Mouse (Mus musculus) macrophage (primary cell): ENCODE data around the gene Unc13a. TPM values are rescaled to one million over a fixed set of nuclear protein-coding genes. Genes with fewer than 3 reads are reported as not detected.
"Not testable (repeated sequence)": the region's sequence is repeated elsewhere in the genome, so short reads cannot be mapped to it uniquely, and the experiment has no call there.

Experiments
- H3K27ac ChIP-seq: fragments of 350-480 bp; formaldehyde crosslinking; 2 replicates; pipeline ENCODE4 v1.9.0; 2021
- H3K36me3 ChIP-seq: fragments of 350-480 bp; formaldehyde crosslinking; 2 replicates; pipeline ENCODE4 v1.9.0; 2021; ENCODE audit errors: inconsistent target
- H3K4me3 ChIP-seq: fragments of 350-480 bp; formaldehyde crosslinking; 2 replicates; pipeline ENCODE4 v1.9.0; 2021; ENCODE audit errors: inconsistent target
- H3K79me2 ChIP-seq: fragments of 350-480 bp; formaldehyde crosslinking; 2 replicates; pipeline ENCODE4 v1.9.0; 2021; ENCODE audit errors: inconsistent target
- WGBS: methylation state at CpG from one replicate; pipeline ENCODE4 v1.1.7; 2026; ENCODE audit warnings: inconsistent platforms; ENCODE audit not compliant: missing documents; 5-methylcytosine and 5-hydroxymethylcytosine counted together
- polyA plus RNA-seq: library from polyadenylated mRNA; stranded (reverse); fragments of 250-400 nt; gene quantifications from 3 replicates; pipeline ENCODE4 v1.2.4, GENCODE M21; 2018; ENCODE audit warnings: inconsistent platforms
- total RNA-seq, 78 experiments: library from RNA; depleted of rRNA; stranded (reverse); fragments of 250-400 nt; gene quantifications; 1 replicate in 9 of 78; 2 replicates in 24 of 78; 3 replicates in 43 of 78; 4 replicates in 2 of 78; pipeline ENCODE4 v1.2.4; 2018; ENCODE audit warnings: inconsistent platforms in 56 of 78

The Unc13a gene
- total RNA-seq (2018; cell fraction: chromatin; rRNA removed): 10 to 100 TPM in 9 of 26 experiments, 1 to 10 TPM in 17; 4.0 to 18.7 (median 8.1) TPM
- 1 to 10 TPM in 12 of 26 experiments, under 1 TPM in 14; 0.41 to 1.9 (median 0.99) TPM for total RNA-seq (2018; cell fraction: cytosol; rRNA removed)
- total RNA-seq (2018; cell fraction: nucleus; rRNA removed): 1 to 10 TPM; 1.2 to 9.0 (median 3.7) TPM
- 0.98 to 1.4 TPM (median 1.4 TPM) in 3 replicates for polyA plus RNA-seq

DNA sequence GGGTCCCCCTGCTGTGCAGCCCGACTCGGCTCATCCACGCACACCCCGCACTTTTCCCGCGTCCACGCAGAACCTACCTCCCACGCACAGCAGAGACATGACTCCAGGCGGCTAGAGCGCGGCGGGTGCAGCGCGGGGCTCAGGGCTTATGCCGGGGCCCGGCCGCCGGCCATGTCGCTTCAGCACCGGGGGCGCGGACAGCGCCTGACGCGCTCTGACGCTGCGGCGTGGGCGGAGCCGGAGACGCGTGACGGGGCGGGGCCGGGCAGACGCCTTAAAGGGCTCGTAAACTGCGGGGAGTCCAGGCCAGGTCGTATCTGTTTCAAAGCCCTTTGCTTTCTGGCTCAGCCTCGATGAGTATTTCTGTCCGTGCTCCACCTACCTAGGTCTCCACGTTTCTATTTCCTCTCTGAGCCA lies at the start of gene Unc13a:
TSS of gene Unc13a (minus strand) at position 209 of the 417 bp plus-strand sequence.
- peak within 1 kb of the TSS; percentile 67 for H3K4me3 ChIP-seq
- under 1% methylated on average over 41 of the region's 42 CpGs for WGBS
- no peaks in the 10 kb centered on the region for H3K36me3 ChIP-seq
- H3K79me2 ChIP-seq: no peaks in the 10 kb centered on the region
- H3K27ac ChIP-seq: peak within 1 kb of the TSS; percentile 49

DNA sequence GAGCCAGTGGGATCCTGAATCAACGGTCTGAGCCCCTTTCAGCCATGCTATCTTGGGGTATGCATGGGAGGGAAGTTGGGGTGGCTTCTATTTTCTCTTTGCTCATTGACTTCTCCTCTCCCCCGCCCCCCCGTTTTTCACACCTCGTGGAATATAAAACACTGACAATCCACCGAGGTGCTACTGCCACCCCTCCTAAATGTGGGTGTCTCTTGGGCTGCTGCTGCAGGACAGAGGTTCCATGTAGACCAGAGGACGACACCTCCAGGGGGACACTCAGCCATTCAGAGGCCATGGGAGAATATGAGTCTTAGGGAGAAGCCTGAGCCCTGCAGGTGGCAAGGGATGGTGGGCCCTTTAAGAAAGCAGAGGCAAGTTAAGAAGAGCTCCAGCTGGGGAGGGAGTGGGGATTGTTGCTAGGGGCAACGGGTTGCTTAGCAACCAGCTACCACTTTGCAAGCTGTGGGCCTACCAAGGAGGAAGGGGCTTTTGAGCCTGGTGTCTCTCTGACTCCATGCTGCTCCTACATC lies 48.4 kb upstream of the Unc13a start:
- Histone ChIP-seq H3K4me3 (no peak overlapping the region), H3K27ac (no peak overlapping the region), H3K36me3 (no peaks in the 10 kb centered on the region), H3K79me2 (no peaks in the 10 kb centered on the region)
- WGBS: 89% methylated on average over 7 of the region's 7 CpGs

DNA sequence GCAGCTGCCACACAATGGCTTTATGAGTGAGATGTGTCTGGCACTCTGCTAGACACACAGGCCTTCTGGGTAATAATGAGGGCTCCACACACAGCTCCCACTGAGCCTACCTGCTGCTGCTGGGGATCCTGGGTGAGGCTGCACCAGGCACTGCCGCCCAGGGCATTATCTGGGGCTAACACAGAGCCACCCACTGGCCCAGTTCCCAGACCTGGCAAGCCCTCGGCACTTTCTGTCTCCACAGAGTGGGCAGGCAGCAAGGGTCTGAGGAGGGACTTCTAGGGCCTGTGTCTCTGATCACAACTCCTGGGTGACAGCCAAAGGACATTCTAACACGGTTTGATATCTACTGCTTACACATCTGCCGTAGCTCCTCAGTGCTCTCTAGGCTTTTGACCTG lies 47.7 kb upstream of the Unc13a start:
- Histone ChIP-seq H3K79me2 (no peaks in the 10 kb centered on the region), H3K36me3 (no peaks in the 10 kb centered on the region), H3K4me3 (no peak overlapping the region), H3K27ac (no peak overlapping the region)
- WGBS: 94% methylated on average over 4 of the region's 4 CpGs

DNA sequence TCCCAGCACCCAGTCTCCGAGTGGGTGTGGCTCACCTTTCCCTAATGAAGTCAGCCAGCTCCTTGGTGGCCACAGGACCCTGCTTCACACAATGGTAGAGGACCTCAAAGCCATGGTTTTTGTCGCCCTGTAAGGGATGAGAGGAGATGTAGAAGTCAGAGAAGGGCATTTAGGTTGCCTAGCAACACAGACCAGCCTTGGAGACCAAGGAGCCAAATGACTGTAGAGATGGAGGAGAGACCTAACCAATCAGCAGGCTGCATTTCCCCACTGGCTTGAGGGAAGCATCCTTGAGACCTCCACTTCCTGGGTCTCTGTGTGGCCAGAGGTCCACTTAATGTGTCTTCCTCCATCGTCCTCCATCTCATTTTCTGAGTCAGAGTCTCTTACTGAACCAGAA lies 46.7 kb upstream of the Unc13a start:
- no peak overlapping the region for H3K27ac ChIP-seq
- no peak overlapping the region for H3K4me3 ChIP-seq
- H3K36me3 ChIP-seq: no peaks in the 10 kb centered on the region
- WGBS: 85% methylated on average over 3 of the region's 3 CpGs
- no peaks in the 10 kb centered on the region for H3K79me2 ChIP-seq

DNA sequence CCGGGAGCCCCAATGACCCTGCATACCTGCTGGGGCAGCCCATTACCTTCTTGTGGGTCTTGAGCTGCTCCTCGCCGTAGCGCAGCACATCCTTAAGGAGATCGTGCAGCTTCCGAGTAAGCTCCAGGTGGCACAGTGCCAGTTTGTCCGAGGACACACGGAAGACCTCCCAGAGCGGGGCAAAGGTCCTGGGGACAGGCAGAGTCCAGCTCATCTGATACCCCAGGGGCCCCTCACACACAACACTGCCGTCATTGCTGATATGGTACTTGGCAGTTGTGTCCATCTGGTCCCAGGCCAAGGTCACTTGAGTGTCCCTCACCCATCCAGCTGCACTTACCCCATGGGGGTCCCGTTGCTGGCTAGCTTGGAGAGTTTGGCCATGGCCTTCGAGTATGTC lies 45.5 kb upstream of the Unc13a start:
- Histone ChIP-seq H3K36me3 (no peaks in the 10 kb centered on the region), H3K79me2 (no peaks in the 10 kb centered on the region), H3K4me3 (no peak overlapping the region), H3K27ac (no peak overlapping the region)
- 92% methylated on average over 12 of the region's 12 CpGs for WGBS

DNA sequence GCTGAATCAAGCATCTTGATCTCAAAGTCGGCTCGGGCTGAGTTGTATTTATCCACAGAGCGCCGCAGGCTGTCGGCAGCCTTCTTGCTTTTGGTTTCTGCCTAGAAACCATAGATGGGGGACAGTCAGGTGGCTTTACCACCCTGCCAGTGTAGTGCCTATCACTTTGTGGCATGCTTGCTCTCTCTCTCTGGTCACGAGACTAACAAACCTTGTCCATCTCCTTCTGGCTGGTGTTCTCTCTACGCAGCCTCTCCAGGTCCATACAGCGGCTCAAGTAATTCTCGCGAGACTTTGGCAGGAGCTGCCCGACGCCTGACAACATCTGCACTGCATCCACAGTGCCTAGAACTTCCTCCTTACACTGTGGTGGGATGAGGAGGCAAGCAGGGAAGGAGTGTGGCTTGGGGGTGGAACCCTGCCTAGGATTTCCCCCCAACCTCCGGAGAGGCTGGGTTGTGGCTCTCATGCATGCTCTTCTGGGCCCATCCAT lies 45.0 kb upstream of the Unc13a start:
- no peak overlapping the region for H3K4me3 ChIP-seq
- H3K79me2 ChIP-seq: no peaks in the 10 kb centered on the region
- 94% methylated on average over 13 of the region's 13 CpGs for WGBS
- H3K36me3 ChIP-seq: no peaks in the 10 kb centered on the region
- no peak overlapping the region for H3K27ac ChIP-seq

DNA sequence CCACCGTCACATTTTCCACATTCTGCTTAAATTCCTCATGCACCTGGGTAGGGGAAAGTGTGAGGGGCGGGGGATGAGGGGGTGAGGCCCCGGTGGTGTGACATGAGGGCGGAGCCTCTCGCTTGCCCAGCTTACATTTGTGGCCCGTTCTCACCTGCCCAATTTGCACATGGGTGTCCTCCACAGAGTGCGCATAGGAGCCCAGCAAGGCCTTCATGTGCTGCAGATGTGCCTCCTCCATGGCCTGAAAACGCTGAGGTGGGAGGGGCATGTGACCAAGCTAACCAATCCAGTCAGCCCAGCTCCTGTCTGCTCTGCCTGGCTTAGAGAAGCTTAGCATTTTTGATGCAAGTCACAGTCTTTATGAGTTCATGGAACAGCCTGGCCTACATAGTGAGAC lies 44.0 kb upstream of the Unc13a start:
- Histone ChIP-seq H3K4me3 (no peak overlapping the region), H3K79me2 (no peaks in the 10 kb centered on the region), H3K36me3 (no peaks in the 10 kb centered on the region), H3K27ac (no peak overlapping the region)
- WGBS: 81% methylated on average over 8 of the region's 8 CpGs

DNA sequence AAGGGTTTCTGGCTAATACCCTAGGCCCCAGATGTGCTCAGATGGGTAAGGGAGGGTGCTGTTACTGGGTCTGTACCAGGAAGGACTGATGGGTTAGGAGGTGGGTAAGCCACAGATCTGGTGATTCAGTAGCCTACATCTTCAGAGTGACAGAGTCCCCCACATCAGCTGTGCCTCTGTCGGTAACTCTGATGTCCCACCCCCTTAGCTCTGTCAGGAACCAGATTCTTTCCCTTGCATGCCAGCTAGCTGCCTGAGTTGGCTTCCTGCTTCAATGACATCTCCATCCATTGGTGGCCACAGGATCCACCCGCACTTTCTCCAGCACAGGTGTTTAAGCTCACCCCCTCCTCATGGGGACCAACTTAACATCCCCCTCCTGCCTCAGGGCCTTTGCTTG lies 40.0 kb upstream of the Unc13a start:
- H3K4me3 ChIP-seq: no peak overlapping the region
- no peak overlapping the region for H3K27ac ChIP-seq
- H3K79me2 ChIP-seq: no peaks in the 10 kb centered on the region
- WGBS: 83% methylated on average over 2 of the region's 2 CpGs
- no peaks in the 10 kb centered on the region for H3K36me3 ChIP-seq

DNA sequence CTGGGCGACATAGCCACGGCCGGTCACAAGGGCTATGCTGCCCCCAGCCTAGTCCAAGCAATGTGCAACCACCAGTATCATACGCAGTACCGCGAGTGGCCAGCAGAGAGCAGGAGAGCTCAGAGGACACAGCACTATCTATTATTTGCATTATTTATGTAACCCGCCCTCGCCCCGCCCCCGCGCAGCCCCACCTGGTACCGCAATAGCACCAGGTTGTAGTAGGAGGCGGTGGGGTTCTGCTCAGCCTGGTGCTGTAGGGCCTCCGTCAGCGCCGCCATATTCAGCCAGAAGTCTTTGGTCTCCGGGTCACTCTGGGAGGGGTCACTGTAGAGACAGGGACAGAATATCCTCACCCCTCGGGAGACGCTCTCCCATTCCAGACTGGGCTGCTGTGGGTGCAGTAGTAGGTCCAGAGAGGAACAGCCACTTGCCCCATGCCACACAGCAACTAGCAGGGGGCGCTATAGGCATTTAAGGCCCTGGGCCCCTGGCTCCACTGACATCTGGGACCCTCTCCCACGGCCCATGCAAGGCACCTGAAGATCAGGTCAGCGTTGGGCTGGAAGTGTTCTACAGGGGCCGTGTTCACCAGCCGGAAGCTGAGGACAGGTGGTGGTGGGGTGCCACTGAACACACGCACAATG lies 38.4 kb upstream of the Unc13a start:
- WGBS: 65% methylated on average over 25 of the region's 25 CpGs
- no peak overlapping the region for H3K27ac ChIP-seq
- H3K36me3 ChIP-seq: no peaks in the 10 kb centered on the region
- no peak overlapping the region for H3K4me3 ChIP-seq
- no peaks in the 10 kb centered on the region for H3K79me2 ChIP-seq

DNA sequence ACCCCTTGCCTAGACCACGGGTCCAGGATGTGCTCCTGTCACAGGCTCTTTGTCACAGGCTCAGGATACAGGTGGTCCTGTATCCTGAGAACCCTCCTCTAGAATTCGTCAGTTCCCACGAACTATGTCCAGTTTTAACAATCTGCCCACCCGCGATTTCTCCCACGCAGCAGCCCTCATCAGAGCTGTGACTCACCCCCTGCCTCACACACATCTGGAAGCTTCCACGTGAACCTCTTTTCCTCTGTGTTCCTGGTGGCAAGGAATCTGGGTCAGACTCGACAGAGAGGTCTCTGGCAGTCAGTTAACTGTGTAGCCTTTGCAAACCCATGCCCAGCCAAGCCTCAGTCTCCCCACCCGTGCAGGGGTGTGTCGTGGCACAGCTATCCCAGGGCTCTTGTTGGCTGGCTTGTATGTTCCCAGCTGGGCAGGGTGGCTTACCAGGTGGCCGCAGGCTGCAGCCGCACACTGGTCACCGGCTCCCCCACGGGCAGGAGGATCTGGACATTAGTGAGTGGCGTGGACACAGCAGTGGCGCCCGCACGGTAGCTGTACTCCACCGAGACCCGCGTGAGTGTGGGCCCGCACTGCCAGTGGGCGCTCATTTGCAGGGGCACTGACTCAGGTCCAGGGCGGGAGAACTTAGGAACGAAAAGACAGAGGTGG lies 37.7 kb upstream of the Unc13a start:
- no peaks in the 10 kb centered on the region for H3K36me3 ChIP-seq
- H3K4me3 ChIP-seq: no peak overlapping the region

DNA sequence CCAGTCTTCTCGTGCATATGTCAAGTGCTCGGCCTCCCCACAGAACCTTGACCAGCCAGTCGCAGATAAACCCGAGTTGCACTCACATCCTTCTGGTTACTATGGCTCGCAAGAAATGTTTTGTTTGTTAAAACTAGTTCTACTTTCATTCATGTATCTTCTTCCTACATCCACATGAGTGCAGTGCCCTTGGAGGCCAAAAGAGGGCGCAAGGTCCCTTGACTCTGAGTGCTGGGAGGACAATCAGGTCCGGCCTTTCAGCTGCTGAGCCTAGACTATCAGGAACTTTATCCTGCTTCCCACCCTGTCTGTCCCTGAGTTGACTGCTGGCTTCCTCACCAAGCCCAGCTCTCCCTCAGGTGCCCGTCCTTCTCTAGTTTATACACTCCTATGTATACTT lies 36.3 kb upstream of the Unc13a start:
- Histone ChIP-seq H3K4me3 (no peak overlapping the region), H3K36me3 (no peaks in the 10 kb centered on the region), H3K27ac (no peak overlapping the region), H3K79me2 (no peaks in the 10 kb centered on the region)
- WGBS: 55% methylated on average over 8 of the region's 8 CpGs

More for the DNA sequence above, 37.7 kb upstream of the Unc13a start:
- Histone ChIP-seq H3K79me2 (no peaks in the 10 kb centered on the region), H3K27ac (no peak overlapping the region)
- 87% methylated on average over 25 of the region's 25 CpGs for WGBS

DNA sequence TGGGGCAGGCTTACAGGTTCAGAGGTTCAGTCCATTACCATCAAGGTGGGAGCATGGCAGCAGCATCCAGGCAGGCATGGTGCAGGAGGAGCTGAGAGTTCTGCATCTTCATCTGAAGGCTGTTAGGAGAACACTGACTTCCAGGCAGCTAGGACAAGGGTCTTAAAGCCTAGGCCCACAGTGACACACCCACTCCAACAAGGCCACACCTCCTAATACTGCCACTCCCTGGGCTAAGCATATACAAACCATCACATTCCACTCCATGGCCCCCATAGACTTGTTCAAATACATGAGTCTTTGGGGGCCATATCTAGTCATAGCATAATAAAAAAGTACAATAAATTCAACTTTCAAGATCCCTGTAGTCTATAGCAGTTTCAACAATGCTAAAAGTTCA lies 31.8 kb upstream of the Unc13a start:
- not testable (repeated sequence) for H3K4me3 ChIP-seq, H3K36me3 ChIP-seq, H3K79me2 ChIP-seq, H3K27ac ChIP-seq

DNA sequence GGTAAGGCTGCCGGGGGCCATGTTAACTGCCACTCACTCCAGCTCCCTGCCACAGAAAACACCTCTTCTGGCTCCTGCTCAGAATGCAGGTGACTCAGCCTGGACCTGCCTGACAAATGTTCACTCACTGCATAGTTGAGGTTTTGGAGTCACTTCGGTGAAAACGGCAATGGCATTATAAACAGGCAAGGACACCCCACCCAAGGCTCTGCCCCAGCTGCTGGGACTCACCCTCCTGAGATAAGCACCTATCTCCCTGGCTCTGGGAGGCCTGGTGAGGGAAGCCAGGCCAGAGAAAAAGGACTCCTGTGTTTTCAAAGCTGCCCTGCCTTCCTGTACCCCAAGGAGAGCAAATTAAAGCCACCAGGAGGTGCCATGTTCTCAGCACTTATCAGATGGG lies 31.4 kb upstream of the Unc13a start:
- H3K36me3 ChIP-seq: no peaks in the 10 kb centered on the region
- H3K79me2 ChIP-seq: no peaks in the 10 kb centered on the region
- 65% methylated on average over 3 of the region's 3 CpGs for WGBS
- no peak overlapping the region for H3K4me3 ChIP-seq
- no peak overlapping the region for H3K27ac ChIP-seq

DNA sequence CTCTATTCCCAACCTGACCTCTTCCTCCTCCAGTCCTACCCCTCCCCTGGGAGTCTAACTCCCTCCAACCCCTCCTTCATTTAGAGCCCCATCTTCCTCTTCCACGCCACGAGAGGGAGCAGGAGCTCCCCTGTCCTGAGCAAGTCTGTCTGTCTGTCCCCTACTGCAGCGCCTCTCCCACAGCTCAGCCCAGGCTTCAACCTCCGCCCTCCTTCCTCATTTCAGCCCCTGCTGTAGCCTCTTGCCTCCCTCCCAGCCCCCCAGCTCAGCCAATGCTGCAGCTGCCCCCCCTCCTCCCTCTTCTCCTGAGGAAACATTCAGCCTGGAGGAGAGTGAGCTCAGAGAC lies 30.5 kb upstream of the Unc13a start:
- 6% methylated on average over 4 of the region's 4 CpGs for WGBS
- H3K4me3 ChIP-seq: peak overlapping the region; percentile 84; the same call in 1 of the 2 replicates
- H3K27ac ChIP-seq: no peak overlapping the region

DNA sequence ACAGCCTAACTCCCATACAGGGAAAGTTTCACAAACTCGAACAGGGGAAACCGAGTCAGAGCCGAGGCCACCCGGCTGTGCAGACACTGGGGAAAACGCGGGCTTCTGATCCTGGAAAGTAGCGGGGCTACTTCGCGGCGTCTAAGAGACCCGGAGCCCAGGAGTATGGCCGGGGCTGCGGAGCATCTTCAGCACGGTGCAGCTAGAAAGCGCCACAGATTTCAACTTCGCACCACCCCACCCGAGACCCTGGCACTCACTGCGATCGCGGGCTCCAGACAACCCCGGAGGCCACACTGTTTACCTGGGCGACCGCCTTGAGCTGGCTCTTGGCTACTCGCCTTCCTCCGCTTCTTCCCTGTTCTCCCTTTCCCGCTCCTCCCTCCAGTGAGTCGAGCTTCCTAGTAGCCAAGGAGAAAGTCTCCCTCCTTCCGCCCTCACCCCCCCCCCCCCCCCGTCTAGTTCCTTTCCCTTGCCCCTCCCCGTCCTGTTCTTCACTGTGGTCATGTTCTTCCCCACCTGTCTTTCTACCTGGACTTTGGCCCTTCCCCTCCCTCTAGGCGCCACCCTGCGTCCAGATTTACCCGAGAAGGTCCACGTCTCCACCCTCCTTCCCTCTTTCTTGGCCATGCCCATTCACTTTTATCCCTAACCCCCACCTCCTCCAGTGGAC lies 30.0 kb upstream of the Unc13a start, which contains the start of gene B3gnt3:
TSS of gene B3gnt3 (minus strand) at position 376 of the 673 bp plus-strand sequence.
- H3K36me3 ChIP-seq: no peaks in the 10 kb centered on the region
- H3K27ac ChIP-seq: peak within 1 kb of the TSS; percentile 21; the same call in 1 of the 2 replicates
- H3K4me3 ChIP-seq: peak within 1 kb of the TSS; percentile 84
- no peaks in the 10 kb centered on the region for H3K79me2 ChIP-seq
- WGBS: 3% methylated on average over 26 of the region's 34 CpGs

More for the DNA sequence above, 30.5 kb upstream of the Unc13a start:
- no peaks in the 10 kb centered on the region for H3K79me2 ChIP-seq
- H3K36me3 ChIP-seq: no peaks in the 10 kb centered on the region
